Mouse (Mus musculus) lung, postnatal 25 days (tissue): ENCODE data around the gene Ggcx.
"Not testable (repeated sequence)": the region's sequence is repeated elsewhere in the genome, so short reads cannot be mapped to it uniquely, and the experiment has no call there.

ENCODE experiments used
- DNase-seq: peaks from one replicate; pipeline ENCODE4 v3.0.0; 2022; ENCODE audit warnings: low spot score

The Ggcx gene

GRCm38 (mm10) chr6:72462550-72463257 is 48.6 kb downstream of the Ggcx start:
- not testable (repeated sequence) for DNase-seq

GRCm38 (mm10) chr6:72465361-72466157 is 51.5 kb downstream of the Ggcx start:
- DNase-seq, result peak; percentile 40

- no peak for DNase-seq
Measured at GRCm38 (mm10) chr6:72466171-72466570, 52.1 kb downstream of the Ggcx start.

GRCm38 (mm10) chr6:72473264-72474041 is 59.3 kb downstream of the Ggcx start:
- DNase-seq, result peak; percentile 82

GRCm38 (mm10) chr6:72475221-72475985 is 61.3 kb downstream of the Ggcx start:
- DNase-seq, result no peak

GRCm38 (mm10) chr6:72476836-72477235 is 62.7 kb downstream of the Ggcx start:
- DNase-seq, result no peak

- DNase-seq, result peak; percentile 47
Measured at GRCm38 (mm10) chr6:72477621-72478020, 63.5 kb downstream of the Ggcx start.

- not testable (repeated sequence) for DNase-seq
Measured at GRCm38 (mm10) chr6:72478691-72479090, 64.6 kb downstream of the Ggcx start.

GRCm38 (mm10) chr6:72479645-72480421 is 65.7 kb downstream of the Ggcx start:
- no peak for DNase-seq

- DNase-seq, result peak; percentile 35
Measured at GRCm38 (mm10) chr6:72480422-72480702, 66.3 kb downstream of the Ggcx start.
